Mouse (Mus musculus) common myeloid progenitor, adult 5-6 weeks (primary cell): ENCODE results near the gene Gsto1. TPM values are rescaled to one million over a fixed set of nuclear protein-coding genes. Genes with fewer than 3 reads are reported as not detected.

Experiments used
- ATAC-seq: replicated peaks from 2 replicates; pipeline ENCODE4 v1.8.0; 2016; ENCODE audit warnings: low read depth, mild to moderate bottlenecking, moderate TSS enrichment, inconsistent platforms; ENCODE audit not compliant: poor library complexity, severe bottlenecking
- total RNA-seq: library from RNA; stranded (forward); fragments of 200-1000, 187-1606 nt; gene quantifications from 2 replicates; pipeline ENCODE4 v1.2.3, GENCODE M21; 2017

Gene Gsto1
- total RNA-seq, 1 experiment from 2014 or later = 156 TPM

DNA sequence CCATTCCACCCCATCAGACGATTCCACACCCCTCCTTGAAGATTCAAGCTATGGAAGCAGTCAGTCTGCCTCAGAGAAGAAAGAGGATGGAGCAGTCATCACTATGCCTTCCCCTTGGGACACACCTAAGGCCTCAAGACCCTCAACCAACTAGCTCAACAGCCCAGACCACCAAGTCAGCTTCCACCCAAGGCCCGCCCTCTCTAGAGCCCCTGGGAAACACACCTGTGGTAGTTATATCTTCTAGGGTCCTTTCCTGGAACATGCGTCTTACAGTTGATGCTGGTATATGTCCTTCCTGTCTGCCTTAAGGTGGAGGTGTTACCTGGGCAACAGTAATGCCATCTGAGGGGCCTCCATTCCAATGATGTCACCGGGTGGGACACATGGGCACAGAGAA is 59.4 kb downstream of the Gsto1 start:
- ATAC-seq = no peak

Other genes starting within 250 kb of the Gsto1 start
- not detected in 2 replicates for gene Col17a1, start 162.9 kb upstream of the Gsto1 start, total RNA-seq
- 182 and 208 TPM in 2 replicates for gene Sfr1, start 123.3 kb upstream of the Gsto1 start, total RNA-seq
- gene Gsto2, start 10.6 kb downstream of the Gsto1 start, total RNA-seq = not detected in 2 replicates
- 0.15 TPM in 1 of 2 replicates, not detected in the other for gene Cfap43, start 64.3 kb downstream of the Gsto1 start, total RNA-seq
- 13.6 and 16.1 TPM in 2 replicates for gene Itprip, start 64.3 kb downstream of the Gsto1 start, total RNA-seq
- gene Cfap58, start 82.7 kb downstream of the Gsto1 start, total RNA-seq = not detected in 2 replicates